Mouse (Mus musculus): ENCODE data around the gene Vezf1. TPM values are rescaled to one million over a fixed set of nuclear protein-coding genes. Genes with fewer than 3 reads are reported as not detected.

The Vezf1 gene
- total and polyA plus RNA-seq, 3 experiments: 15.8 to 78.3 (median 60.2) TPM

- ATAC-seq (ENCODE audit: extremely low read depth, insufficient number of reproducible peaks, low FRiP score, poor library complexity, severe bottlenecking): no peak
- DNase-seq (ENCODE audit: low spot score): no peak
- Histone ChIP-seq H3K4me1 (ENCODE audit: insufficient read depth, low read depth, low read length) (peaks cover 23% of the 10 kb centered on the region), H3K36me3 (replicated peaks) (peaks cover 33% of the 10 kb centered on the region), H3K27me3 (ENCODE audit: insufficient read depth, low read length) (no peaks in the 10 kb centered on the region), H3K9me3 (replicated peaks) (no peaks in the 10 kb centered on the region), H3K4me3 (ENCODE audit: low read depth, low read length) (peak overlapping the region; percentile 93; the same call in 1 of the 2 replicates)
- TF ChIP-seq GATA2 (IDR thresholded peaks at IDR 0.05; ENCODE audit: borderline replicate concordance, low read depth, low read length) (no peak), TAL1 (conservative IDR thresholded peaks at IDR 0.05; ENCODE audit: low read depth, low read length) (no peak)
Measured at GRCm38 (mm10) chr11:88045878-88046277, 22.2 kb upstream of the Vezf1 start.

- no peaks in the 10 kb centered on the region for H3K27me3 ChIP-seq (ENCODE audit: insufficient read depth, low read length)
- H3K36me3 ChIP-seq (replicated peaks): peaks cover 36% of the 10 kb centered on the region
- peak overlapping the region; percentile 93 for H3K4me3 ChIP-seq (ENCODE audit: low read depth, low read length)
- ATAC-seq (ENCODE audit: extremely low read depth, insufficient number of reproducible peaks, low FRiP score, poor library complexity, severe bottlenecking): no peak
- TF ChIP-seq GATA2 (IDR thresholded peaks at IDR 0.05; ENCODE audit: borderline replicate concordance, low read depth, low read length) (no peak), POLR2AphosphoS5 (IDR thresholded peaks at IDR 0.05; ENCODE audit: insufficient replicate concordance, low read depth, low read length) (no peak), CTCF (IDR thresholded peaks at IDR 0.05; ENCODE audit: low read depth, low read length) (no peak), TAL1 (conservative IDR thresholded peaks at IDR 0.05; ENCODE audit: low read depth, low read length) (no peak), GATA1 (IDR thresholded peaks at IDR 0.05; ENCODE audit: borderline replicate concordance, low read length) (no peak)
- no peaks in the 10 kb centered on the region for H3K9me3 ChIP-seq (replicated peaks)
- H3K4me1 ChIP-seq (ENCODE audit: insufficient read depth, low read depth, low read length): peaks cover 25% of the 10 kb centered on the region
- no peak for DNase-seq (ENCODE audit: low spot score)
Measured at GRCm38 (mm10) chr11:88046323-88046937, 21.6 kb upstream of the Vezf1 start.

GRCm38 (mm10) chr11:88046944-88047794, 20.9 kb upstream of the Vezf1 start, which contains the start of gene Srsf1:
Gene Srsf1 (plus strand): TSS chr11:88047373.
- peak; percentile 72 for ATAC-seq (ENCODE audit: extremely low read depth, insufficient number of reproducible peaks, low FRiP score, poor library complexity, severe bottlenecking)
- H3K4me1 ChIP-seq (ENCODE audit: insufficient read depth, low read depth, low read length): peaks cover 27% of the 10 kb centered on the region
- no peaks in the 10 kb centered on the region for H3K27me3 ChIP-seq (ENCODE audit: insufficient read depth, low read length)

GRCm38 (mm10) chr11:88047871-88048531, 20.1 kb upstream of the Vezf1 start:
- TF ChIP-seq TAL1 (conservative IDR thresholded peaks at IDR 0.05; ENCODE audit: low read depth, low read length) (no peak), CTCF (IDR thresholded peaks at IDR 0.05; ENCODE audit: low read depth, low read length) (no peak), GATA1 (IDR thresholded peaks at IDR 0.05; ENCODE audit: borderline replicate concordance, low read length) (no peak), GATA2 (IDR thresholded peaks at IDR 0.05; ENCODE audit: borderline replicate concordance, low read depth, low read length) (no peak), POLR2AphosphoS5 (IDR thresholded peaks at IDR 0.05; ENCODE audit: insufficient replicate concordance, low read depth, low read length) (no peak)
- no peaks in the 10 kb centered on the region for H3K27me3 ChIP-seq (ENCODE audit: insufficient read depth, low read length)
- H3K9me3 ChIP-seq (replicated peaks): no peaks in the 10 kb centered on the region
- H3K4me1 ChIP-seq (ENCODE audit: insufficient read depth, low read depth, low read length): peaks cover 28% of the 10 kb centered on the region
- DNase-seq (ENCODE audit: low spot score): peak; percentile 50
- peaks cover 33% of the 10 kb centered on the region for H3K36me3 ChIP-seq (replicated peaks)
- ATAC-seq (ENCODE audit: extremely low read depth, insufficient number of reproducible peaks, low FRiP score, poor library complexity, severe bottlenecking): no peak
- peak overlapping the region; percentile 93 for H3K4me3 ChIP-seq (ENCODE audit: low read depth, low read length)

More at GRCm38 (mm10) chr11:88046944-88047794, 20.9 kb upstream of the Vezf1 start, which contains the start of gene Srsf1:
- peak within 1 kb of the TSS; percentile 93 for H3K4me3 ChIP-seq (ENCODE audit: low read depth, low read length)
- peak; percentile 78 for DNase-seq (ENCODE audit: low spot score)
- no peak for TF ChIP-seq TAL1 (conservative IDR thresholded peaks at IDR 0.05; ENCODE audit: low read depth, low read length)
- no peak for TF ChIP-seq GATA2 (IDR thresholded peaks at IDR 0.05; ENCODE audit: borderline replicate concordance, low read depth, low read length)
- no peak for TF ChIP-seq GATA1 (IDR thresholded peaks at IDR 0.05; ENCODE audit: borderline replicate concordance, low read length)
- TF ChIP-seq CTCF (IDR thresholded peaks at IDR 0.05; ENCODE audit: low read depth, low read length): no peak
- no peak for TF ChIP-seq POLR2AphosphoS5 (IDR thresholded peaks at IDR 0.05; ENCODE audit: insufficient replicate concordance, low read depth, low read length)
- H3K36me3 ChIP-seq (replicated peaks): peaks cover 36% of the 10 kb centered on the region
- H3K9me3 ChIP-seq (replicated peaks): no peaks in the 10 kb centered on the region

DNA sequence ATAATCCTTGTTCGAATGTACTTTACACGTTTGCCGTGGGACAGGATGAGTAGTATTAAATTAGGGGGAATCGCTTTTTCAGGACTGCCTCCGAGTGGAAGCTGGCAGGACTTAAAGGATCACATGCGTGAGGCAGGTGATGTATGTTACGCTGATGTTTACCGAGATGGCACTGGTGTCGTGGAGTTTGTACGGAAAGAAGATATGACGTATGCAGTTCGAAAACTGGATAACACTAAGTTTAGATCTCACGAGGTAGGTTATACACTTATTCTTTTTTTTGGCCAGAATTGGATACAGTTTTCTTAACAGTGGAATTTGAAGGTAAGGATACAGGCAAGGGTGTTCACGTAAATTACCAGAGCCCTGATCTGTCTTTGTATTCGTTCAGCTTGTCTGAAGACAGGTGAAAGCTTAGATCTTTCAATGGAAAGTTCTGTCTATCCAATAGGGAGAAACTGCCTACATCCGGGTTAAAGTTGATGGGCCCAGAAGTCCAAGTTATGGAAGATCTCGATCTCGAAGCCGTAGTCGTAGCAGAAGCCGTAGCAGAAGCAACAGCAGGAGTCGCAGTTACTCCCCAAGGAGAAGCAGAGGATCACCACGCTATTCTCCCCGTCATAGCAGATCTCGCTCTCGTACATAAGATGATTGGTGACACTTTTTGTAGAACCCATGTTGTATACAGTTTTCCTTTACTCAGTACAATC, 19.0 kb upstream of the Vezf1 start:
- Histone ChIP-seq H3K9me3 (replicated peaks) (no peaks in the 10 kb centered on the region), H3K4me3 (ENCODE audit: low read depth, low read length) (peak overlapping the region; percentile 93), H3K27me3 (ENCODE audit: insufficient read depth, low read length) (no peaks in the 10 kb centered on the region), H3K36me3 (replicated peaks) (peaks cover 40% of the 10 kb centered on the region), H3K4me1 (ENCODE audit: insufficient read depth, low read depth, low read length) (peaks cover 32% of the 10 kb centered on the region)
- ATAC-seq (ENCODE audit: extremely low read depth, insufficient number of reproducible peaks, low FRiP score, poor library complexity, severe bottlenecking): no peak
- TF ChIP-seq GATA2 (IDR thresholded peaks at IDR 0.05; ENCODE audit: borderline replicate concordance, low read depth, low read length) (no peak), CTCF (IDR thresholded peaks at IDR 0.05; ENCODE audit: low read depth, low read length) (no peak), POLR2AphosphoS5 (IDR thresholded peaks at IDR 0.05; ENCODE audit: insufficient replicate concordance, low read depth, low read length) (no peak), TAL1 (conservative IDR thresholded peaks at IDR 0.05; ENCODE audit: low read depth, low read length) (no peak), GATA1 (IDR thresholded peaks at IDR 0.05; ENCODE audit: borderline replicate concordance, low read length) (no peak)
- no peak for DNase-seq (ENCODE audit: low spot score)
